Mouse (Mus musculus) ES-Bruce4 (cell line): ENCODE data around the gene Dqx1.

Source experiments
- CTCF ChIP-seq: IDR thresholded peaks from one replicate; pipeline ENCODE4 v1.8.1; 2011; ENCODE audit warnings: low read depth, low read length
- EP300 ChIP-seq: IDR thresholded peaks from 2 replicates; pipeline ENCODE4 v1.6.1; 2011; ENCODE audit warnings: low read depth, low read length; ENCODE audit not compliant: insufficient read depth
- POLR2A ChIP-seq: IDR thresholded peaks from one replicate; pipeline ENCODE4 v1.8.1; 2011; ENCODE audit warnings: low read length; ENCODE audit not compliant: insufficient read depth

- TF ChIP-seq EP300 (no peak), CTCF (no peak), POLR2A (no peak)
These were observed 26.8 kb downstream of the Dqx1 start for GRCm38 (mm10) chr6:83084477-83084876.
